In the genomic region with DNA sequence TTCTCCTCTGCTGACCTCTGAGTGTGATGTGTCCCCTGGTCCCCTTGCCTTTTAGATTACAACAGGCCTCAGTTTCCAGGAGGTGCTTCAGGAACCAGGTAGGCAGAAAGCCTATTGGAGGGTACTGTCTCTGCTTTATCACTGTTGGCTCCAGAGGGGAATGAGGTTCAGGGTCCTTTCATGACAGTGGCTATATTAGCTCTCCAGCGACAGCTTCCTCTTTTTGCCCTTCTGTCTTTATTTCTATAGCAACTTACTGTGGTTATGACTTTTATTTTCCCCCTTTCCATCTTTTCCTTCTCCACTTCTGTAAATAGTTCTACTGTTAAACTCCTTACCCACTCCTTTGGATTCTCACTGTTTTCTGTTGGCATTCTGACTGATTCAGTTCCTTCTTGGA, we compare ENCODE assay signal across 21 mouse cellular contexts.
DNase-seq lines count a peak whose midpoint lies in the region; ATAC-seq and TF ChIP-seq lines count a peak whose summit lies in the region.
"Had no signal": no experiment of that assay in that cellular context is flagged by ENCODE, and none has a peak within 500 bp of the region (broad histone marks: within the 10 kb centered on the region; RNA-seq: fewer than 3 reads in every experiment).

No protein-coding gene starts in this region.

- peak; percentile 21 for DNase-seq in A20 (ENCODE audit: low read depth, low spot score)
- no peak for DNase-seq in ovary, postnatal 36 days (ENCODE audit: low spot score)
- no peak for DNase-seq in gastrocnemius, adult 2 months
- DNase-seq in gastrocnemius, postnatal 25 days: no peak
- DNase-seq: adrenal gland, adult 8-10 months; adrenal gland, postnatal 14 days; cerebellum, adult 11-12 months; cerebellum, adult 2 months; cerebellum, adult 9-10 months; cerebellum, postnatal 10 days; cerebellum, postnatal 25 days; forebrain, postnatal 0 days had no signal

- no peak for TF ChIP-seq CTCF in gastrocnemius, adult 2 months (IDR thresholded peaks at IDR 0.05)

- H3K27ac ChIP-seq in gastrocnemius, adult 2 months: no peak overlapping the region
- H3K27ac ChIP-seq: embryonic facial prominence, embryonic 10.5 days; embryonic facial prominence, embryonic 12.5 days; forebrain, embryonic 13.5 days; forebrain, embryonic 15.5 days had no signal

- peak; percentile 84 for ATAC-seq in common myeloid progenitor, adult 5-6 weeks (replicated peaks; ENCODE audit: low read depth, poor library complexity, severe bottlenecking)
- ATAC-seq in hematopoietic stem cell, adult 5-6 weeks (replicated peaks in 1 of 2; ENCODE audit: insufficient read depth in 1 of 2, low FRiP score in 2 of 2, low TSS enrichment in 1 of 2, low read depth in 1 of 2, poor library complexity in 2 of 2, severe bottlenecking in 2 of 2): peak; percentile 62 to 90; a peak in 3 of 4 replicates
- no peak; the same call in 1 of the 2 replicates for ATAC-seq in megakaryocyte, adult 5-6 weeks (ENCODE audit: poor library complexity, severe bottlenecking)
- ATAC-seq: activated CD4-positive, CD25-positive, alpha-beta regulatory T cell, adult 4 months; forebrain, embryonic 13.5 days; forebrain, embryonic 15.5 days; forebrain, postnatal 0 days; Patski had no signal

- intact Hi-C loops in gastrocnemius, adult 2 months (cut with DNase I): no loop called here

- no peak overlapping the region for H3K4me3 ChIP-seq in gastrocnemius, adult 2 months
- H3K4me3 ChIP-seq: embryonic facial prominence, embryonic 10.5 days; embryonic facial prominence, embryonic 12.5 days; forebrain, embryonic 13.5 days; forebrain, embryonic 15.5 days had no signal
